Mouse (Mus musculus) liver, postnatal 0 days (tissue): ENCODE measurements around the gene Prkca.

Experiments used
- CTCF ChIP-seq: sonication (generic); IDR thresholded peaks from 2 replicates; pipeline ENCODE4 v1.5.1; 2016; ENCODE audit warnings: antibody characterized with exemption, low read depth
- EP300 ChIP-seq: IDR thresholded peaks from 2 replicates; pipeline ENCODE4 v1.6.1; 2016; ENCODE audit warnings: antibody characterized with exemption, low read depth, mild to moderate bottlenecking

DNA sequence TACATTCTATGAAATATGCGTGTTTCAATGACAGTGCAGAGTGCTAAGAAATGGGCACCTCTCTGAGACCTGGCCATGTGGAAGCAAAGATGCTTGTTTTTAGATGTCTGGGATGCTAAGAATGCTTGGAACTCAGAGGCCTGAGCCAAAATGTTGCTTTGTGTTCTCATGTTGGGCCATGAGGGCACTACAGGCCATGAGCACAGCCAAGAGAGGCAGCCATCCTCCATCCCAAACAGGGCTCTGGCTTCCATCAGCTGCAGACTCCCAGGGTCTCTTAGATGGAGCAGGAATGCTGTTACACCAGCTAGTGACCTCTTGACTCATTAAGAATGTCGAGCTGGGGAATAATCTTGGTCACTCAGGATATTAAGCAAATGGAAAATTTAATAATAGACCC is 224.9 kb downstream of the Prkca start:
- TF ChIP-seq CTCF (no peak), EP300 (no peak)
